Mouse (Mus musculus) ES-Bruce4 (cell line): Measurements from ENCODE around the gene Alg5. TPM values are rescaled to one million over a fixed set of nuclear protein-coding genes. Genes with fewer than 3 reads are reported as not detected.

ENCODE experiments used
- H3K27ac ChIP-seq: 2 replicates; pipeline ENCODE4 v1.5.1; 2012; ENCODE audit warnings: low read length, inconsistent platforms; ENCODE audit not compliant: insufficient read depth
- H3K27me3 ChIP-seq: 2 replicates; pipeline ENCODE4 v1.6.1; 2012; ENCODE audit warnings: mild to moderate bottlenecking, low read length, inconsistent platforms; ENCODE audit not compliant: control insufficient read depth, poor library complexity, insufficient read depth, severe bottlenecking
- H3K36me3 ChIP-seq: 2 replicates; pipeline ENCODE4 v1.6.1; 2012; ENCODE audit warnings: inconsistent platforms, mild to moderate bottlenecking, low read length, moderate library complexity; ENCODE audit not compliant: control insufficient read depth, poor library complexity, insufficient read depth, severe bottlenecking
- H3K4me1 ChIP-seq: one replicate; pipeline ENCODE4 v1.8.1; 2011; ENCODE audit warnings: low read length; ENCODE audit not compliant: control insufficient read depth, insufficient read depth
- H3K4me3 ChIP-seq: 2 replicates; pipeline ENCODE4 v1.5.1; 2011; ENCODE audit warnings: low read depth, mild to moderate bottlenecking, low read length
- H3K9ac ChIP-seq: 2 replicates; pipeline ENCODE4 v1.6.1; 2012; ENCODE audit warnings: low read depth, mild to moderate bottlenecking, inconsistent platforms; ENCODE audit not compliant: poor library complexity, severe bottlenecking
- H3K9me3 ChIP-seq: replicated peaks from 2 replicates; pipeline ENCODE4 v1.6.1; 2012; ENCODE audit warnings: mild to moderate bottlenecking, low read length, inconsistent platforms; ENCODE audit not compliant: control insufficient read depth, poor library complexity, insufficient read depth, severe bottlenecking
- CTCF ChIP-seq: IDR thresholded peaks from one replicate; pipeline ENCODE4 v1.8.1; 2011; ENCODE audit warnings: low read depth, low read length
- EP300 ChIP-seq: IDR thresholded peaks from 2 replicates; pipeline ENCODE4 v1.6.1; 2011; ENCODE audit warnings: low read depth, low read length; ENCODE audit not compliant: insufficient read depth
- POLR2A ChIP-seq: IDR thresholded peaks from one replicate; pipeline ENCODE4 v1.8.1; 2011; ENCODE audit warnings: low read length; ENCODE audit not compliant: insufficient read depth
- polyA plus RNA-seq: library from polyadenylated mRNA; stranded (reverse); fragments of >200 nt; gene quantifications from 2 replicates; pipeline ENCODE4 v1.2.4, GENCODE M21; 2011; ENCODE audit warnings: low read depth; ENCODE audit not compliant: missing spikeins, insufficient read depth, insufficient read length

The Alg5 gene
- polyA plus RNA-seq, 1 experiment: 22.9 TPM

DNA sequence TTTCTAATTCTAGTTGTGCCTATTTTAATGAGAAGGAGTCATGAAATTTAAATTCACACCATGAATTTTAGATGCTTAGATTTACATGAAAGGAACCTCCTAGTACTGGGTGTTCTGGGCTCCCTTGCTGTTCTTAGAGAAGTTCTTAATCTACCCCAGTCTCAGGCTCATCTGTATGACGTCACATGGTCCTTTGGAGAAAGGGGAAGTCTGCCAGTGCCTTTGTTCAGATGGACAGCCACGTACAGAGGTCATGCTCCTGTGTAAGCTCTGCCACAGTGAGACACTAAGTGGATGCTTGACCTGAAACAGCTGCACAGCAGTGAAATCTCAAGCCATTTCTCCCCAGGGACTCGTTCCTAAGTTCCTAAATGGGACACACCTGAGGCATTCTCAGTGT is 16.4 kb upstream of the Alg5 start:
- peaks cover 60% of the 10 kb centered on the region for H3K36me3 ChIP-seq
- H3K27ac ChIP-seq: no peak overlapping the region
- H3K4me1 ChIP-seq: no peaks in the 10 kb centered on the region
- no peaks in the 10 kb centered on the region for H3K27me3 ChIP-seq
- no peak overlapping the region for H3K4me3 ChIP-seq
- no peak for TF ChIP-seq EP300
- TF ChIP-seq CTCF: no peak
- no peak for TF ChIP-seq POLR2A
- no peak overlapping the region for H3K9ac ChIP-seq
- H3K9me3 ChIP-seq: no peaks in the 10 kb centered on the region

DNA sequence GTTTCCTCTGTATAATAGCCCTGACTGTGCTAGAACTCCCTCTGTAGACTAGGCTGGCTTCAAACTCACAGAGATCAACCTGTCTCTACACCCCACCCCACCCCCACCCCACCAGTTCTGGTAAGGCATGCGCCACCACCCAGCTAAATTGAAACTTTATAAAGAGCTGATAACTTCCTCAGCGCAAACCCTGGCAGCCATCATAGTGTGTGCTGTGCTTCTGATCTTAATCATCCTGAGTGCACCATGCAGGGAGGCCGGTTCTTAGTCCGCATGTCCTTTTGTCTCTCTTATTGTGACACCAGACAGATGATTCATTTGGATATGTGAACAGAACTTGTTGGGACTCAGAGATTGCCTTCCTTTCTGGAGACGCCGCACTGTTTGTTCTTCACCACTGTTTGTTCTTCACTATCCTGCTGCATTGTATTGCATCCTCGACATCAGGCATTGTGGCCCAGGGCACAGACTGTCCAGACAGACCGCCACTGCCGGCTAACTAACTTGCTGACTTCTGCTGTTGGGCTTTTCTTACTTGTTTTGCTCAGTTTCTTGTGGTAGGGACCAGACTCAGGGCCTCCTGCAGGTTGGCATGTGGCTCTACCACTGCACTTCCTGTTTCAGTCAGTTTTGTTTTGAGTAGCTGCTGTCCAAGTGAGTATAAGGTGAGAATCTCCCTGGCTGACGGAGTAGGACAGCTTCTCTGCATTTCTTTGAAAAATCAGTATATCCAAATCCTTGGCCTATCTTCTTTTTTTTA is 11.4 kb upstream of the Alg5 start:
- H3K27me3 ChIP-seq: no peaks in the 10 kb centered on the region
- no peaks in the 10 kb centered on the region for H3K9me3 ChIP-seq
- H3K36me3 ChIP-seq: peaks cover 42% of the 10 kb centered on the region
- H3K4me3 ChIP-seq: no peak overlapping the region
- H3K27ac ChIP-seq: no peak overlapping the region
- TF ChIP-seq CTCF: no peak
- no peak for TF ChIP-seq POLR2A
- TF ChIP-seq EP300: no peak
- H3K9ac ChIP-seq: no peak overlapping the region
- no peaks in the 10 kb centered on the region for H3K4me1 ChIP-seq

DNA sequence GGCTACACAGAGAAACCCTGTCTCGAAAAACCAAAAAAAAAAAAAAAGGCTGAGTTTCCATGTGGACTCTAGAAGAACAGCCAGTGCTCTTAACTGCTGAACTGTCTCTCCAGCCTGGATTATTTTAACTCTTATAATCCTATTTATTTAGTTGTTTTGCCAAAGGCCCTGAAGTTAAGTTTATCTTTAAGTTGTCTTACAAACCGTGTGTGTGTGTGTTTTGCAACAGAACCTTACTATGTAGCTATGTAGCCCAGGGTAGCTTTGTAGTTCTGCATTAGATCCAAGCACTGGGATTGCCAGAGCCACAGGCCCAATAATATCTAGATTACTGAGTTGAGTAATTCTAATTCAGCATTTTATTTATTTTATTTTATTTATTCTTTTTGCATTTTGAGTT is 10.0 kb upstream of the Alg5 start:
- H3K4me3 ChIP-seq: no peak overlapping the region
- no peaks in the 10 kb centered on the region for H3K27me3 ChIP-seq
- peaks cover 46% of the 10 kb centered on the region for H3K36me3 ChIP-seq
- no peak overlapping the region for H3K9ac ChIP-seq
- TF ChIP-seq CTCF (no peak), POLR2A (no peak), EP300 (no peak)
- no peaks in the 10 kb centered on the region for H3K9me3 ChIP-seq
- no peak overlapping the region for H3K27ac ChIP-seq
- H3K4me1 ChIP-seq: no peaks in the 10 kb centered on the region

DNA sequence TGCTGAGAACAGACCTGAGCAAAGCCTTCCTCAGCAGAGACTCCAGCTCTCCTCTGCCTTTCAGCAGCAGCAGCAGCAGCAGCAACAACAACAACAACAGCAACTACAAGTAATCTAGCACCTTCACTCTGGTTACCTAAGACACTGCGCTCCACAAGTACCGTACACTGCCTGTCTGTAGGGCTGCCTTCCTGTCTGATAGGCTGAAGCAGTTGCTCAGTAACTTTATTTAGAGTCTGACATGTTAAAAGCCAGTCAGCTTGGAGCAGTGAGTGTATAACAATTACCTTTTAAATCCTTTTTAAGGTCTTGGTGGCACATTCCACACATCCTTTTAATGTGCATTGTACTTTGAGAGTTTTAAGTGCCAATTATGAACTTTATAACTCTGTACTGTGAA is 7.8 kb upstream of the Alg5 start:
- Histone ChIP-seq H3K27me3 (no peaks in the 10 kb centered on the region), H3K9me3 (no peaks in the 10 kb centered on the region), H3K4me3 (no peak overlapping the region), H3K4me1 (no peaks in the 10 kb centered on the region), H3K27ac (no peak overlapping the region), H3K36me3 (peaks cover 55% of the 10 kb centered on the region), H3K9ac (no peak overlapping the region)
- TF ChIP-seq POLR2A (no peak), CTCF (no peak), EP300 (no peak)

DNA sequence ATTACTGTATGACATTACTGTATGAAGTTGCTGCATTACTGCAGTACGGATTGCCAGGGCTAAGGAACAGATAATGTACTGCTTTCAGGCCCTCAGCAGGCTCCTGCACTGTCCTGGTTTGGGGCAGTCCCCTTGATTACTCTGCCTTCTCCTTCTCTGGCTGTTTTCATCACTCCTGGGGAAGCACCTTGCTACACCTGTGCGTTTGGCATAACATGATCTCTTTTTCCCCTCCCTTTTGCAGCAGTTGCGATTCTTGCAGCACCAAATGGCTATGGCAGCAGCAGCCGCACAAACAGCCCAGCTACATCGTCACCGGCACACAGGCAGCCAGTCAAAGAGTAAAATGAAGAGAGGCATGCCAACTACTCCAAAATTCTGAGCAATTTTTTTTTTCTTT is 7.2 kb upstream of the Alg5 start:
- no peak overlapping the region for H3K4me3 ChIP-seq
- H3K4me1 ChIP-seq: no peaks in the 10 kb centered on the region
- no peak overlapping the region for H3K27ac ChIP-seq
- H3K9ac ChIP-seq: no peak overlapping the region
- peaks cover 53% of the 10 kb centered on the region for H3K36me3 ChIP-seq
- no peaks in the 10 kb centered on the region for H3K27me3 ChIP-seq
- H3K9me3 ChIP-seq: no peaks in the 10 kb centered on the region
- TF ChIP-seq EP300: no peak
- no peak for TF ChIP-seq CTCF

DNA sequence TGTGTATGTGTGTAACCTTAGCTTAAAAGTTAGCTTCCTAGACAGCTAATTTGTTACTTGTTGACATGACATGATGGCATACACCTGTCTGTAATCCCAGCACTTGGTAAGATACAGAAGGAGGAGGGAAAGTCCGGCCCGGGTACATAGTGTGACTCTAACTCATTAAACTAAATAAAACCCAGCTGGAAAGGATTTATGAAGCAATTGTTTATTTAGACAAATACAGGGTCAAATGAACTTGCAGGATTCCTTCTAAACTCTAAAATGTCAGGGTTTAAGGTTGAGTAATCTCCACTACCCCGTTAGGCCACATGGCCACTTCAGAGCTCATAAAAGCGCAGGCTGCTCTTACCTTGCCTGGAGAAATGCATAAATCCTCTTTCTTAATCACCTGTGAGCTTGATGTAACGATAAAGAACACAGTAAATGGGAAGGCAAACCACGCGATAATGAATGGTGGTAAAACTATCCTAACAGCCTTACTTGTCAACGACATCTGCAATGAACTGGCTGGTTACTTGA is 3.7 kb upstream of the Alg5 start:
- no peaks in the 10 kb centered on the region for H3K4me1 ChIP-seq
- no peak overlapping the region for H3K27ac ChIP-seq
- no peak for TF ChIP-seq CTCF
- no peak for TF ChIP-seq EP300
- no peak for TF ChIP-seq POLR2A
- H3K9ac ChIP-seq: no peak overlapping the region
- H3K4me3 ChIP-seq: no peak overlapping the region
- no peaks in the 10 kb centered on the region for H3K27me3 ChIP-seq
- no peaks in the 10 kb centered on the region for H3K9me3 ChIP-seq
- peaks cover 50% of the 10 kb centered on the region for H3K36me3 ChIP-seq
